Mouse (Mus musculus) cortical plate, adult 2 months (tissue): ENCODE data around the gene Trp63.

Source experiments
- CTCF ChIP-seq: fragments of 200-500 bp; IDR thresholded peaks from 2 replicates; pipeline ENCODE4 v1.5.1; 2011; ENCODE audit warnings: mild to moderate bottlenecking, control low read depth, low read length; ENCODE audit not compliant: insufficient read depth; ENCODE audit errors: extremely low read depth
- POLR2A ChIP-seq: fragments of 200-500 bp; IDR thresholded peaks from 2 replicates; pipeline ENCODE4 v1.6.1; 2011; ENCODE audit warnings: mild to moderate bottlenecking, low read length, control low read depth; ENCODE audit not compliant: insufficient read depth; ENCODE audit errors: extremely low read depth

DNA sequence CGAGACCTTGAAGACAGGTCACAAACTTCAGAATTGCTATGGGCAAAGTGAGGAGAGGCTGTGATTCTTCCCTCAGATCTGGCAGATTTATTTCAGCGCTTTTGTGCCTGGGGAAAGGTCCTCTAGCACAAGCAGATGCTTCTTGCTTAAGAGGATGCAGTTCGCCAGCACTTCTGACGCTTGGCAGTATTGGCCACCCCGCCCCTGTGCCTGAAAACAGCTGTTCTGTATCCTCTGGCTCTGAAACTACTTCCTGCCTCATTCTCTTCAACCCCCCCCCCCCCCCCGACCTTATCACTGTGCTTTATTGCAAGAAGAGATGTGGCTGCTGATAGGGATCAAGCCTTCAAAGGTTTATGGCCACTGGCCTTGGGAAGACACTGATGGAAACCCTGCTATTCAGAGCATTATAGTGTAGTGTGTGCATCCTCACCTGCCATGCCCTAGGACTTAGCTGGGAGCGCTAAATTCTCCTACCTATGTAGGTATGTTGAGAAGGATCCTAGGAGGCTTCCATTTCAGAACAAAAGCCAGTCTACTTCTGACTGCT, 44.5 kb downstream of the Trp63 start:
- TF ChIP-seq CTCF (no peak), POLR2A (no peak)
